Mouse (Mus musculus) cerebellum, postnatal 25 days (tissue): ENCODE measurements around the gene Adarb2.
A peak's percentile ranks its signal among the peaks of the same experiment; 100 is the strongest.
"Not testable (repeated sequence)": the region's sequence is repeated elsewhere in the genome, so short reads cannot be mapped to it uniquely, and the experiment has no call there.

Experiments used
- DNase-seq, 2 experiments: peaks; one replicate each; pipeline ENCODE4 v3.0.0; 2021; ENCODE audit warnings: mixed read lengths in 2 of 2

Adarb2 gene

GRCm38 (mm10) chr13:8590460-8590859 is 387.8 kb downstream of the Adarb2 start:
- no peak for DNase-seq

- DNase-seq = no peak
Measured at GRCm38 (mm10) chr13:8596977-8597646, 394.4 kb downstream of the Adarb2 start.

GRCm38 (mm10) chr13:8597647-8598017 is 395.0 kb downstream of the Adarb2 start:
- no peak for DNase-seq

- DNase-seq = no peak
Measured at GRCm38 (mm10) chr13:8605645-8606044, 403.0 kb downstream of the Adarb2 start.

GRCm38 (mm10) chr13:8608040-8608439 is 405.4 kb downstream of the Adarb2 start:
- no peak for DNase-seq

- not testable (repeated sequence) for DNase-seq
Measured at GRCm38 (mm10) chr13:8608918-8609317, 406.3 kb downstream of the Adarb2 start.

GRCm38 (mm10) chr13:8610956-8611355 is 408.3 kb downstream of the Adarb2 start:
- no peak for DNase-seq

- DNase-seq = no peak
Measured at GRCm38 (mm10) chr13:8612618-8613391, 410.1 kb downstream of the Adarb2 start.

GRCm38 (mm10) chr13:8616685-8617084 is 414.0 kb downstream of the Adarb2 start:
- no peak for DNase-seq

GRCm38 (mm10) chr13:8622263-8622662 is 419.6 kb downstream of the Adarb2 start:
- DNase-seq = no peak

- no peak for DNase-seq
Measured at GRCm38 (mm10) chr13:8629565-8629964, 426.9 kb downstream of the Adarb2 start.

- DNase-seq = no peak
Measured at GRCm38 (mm10) chr13:8631618-8632017, 429.0 kb downstream of the Adarb2 start.

- DNase-seq = no peak
Measured at GRCm38 (mm10) chr13:8632072-8632471, 429.4 kb downstream of the Adarb2 start.

GRCm38 (mm10) chr13:8633385-8634337 is 431.0 kb downstream of the Adarb2 start:
- peak in 1 of 2 experiments; percentile 20 for DNase-seq

GRCm38 (mm10) chr13:8642084-8642483 is 439.4 kb downstream of the Adarb2 start:
- no peak for DNase-seq

- DNase-seq = no peak
Measured at GRCm38 (mm10) chr13:8643920-8644319, 441.3 kb downstream of the Adarb2 start.

GRCm38 (mm10) chr13:8644805-8645679 is 442.4 kb downstream of the Adarb2 start:
- no peak for DNase-seq

GRCm38 (mm10) chr13:8649261-8649660 is 446.6 kb downstream of the Adarb2 start:
- no peak for DNase-seq

- DNase-seq = no peak
Measured at GRCm38 (mm10) chr13:8664615-8665240, 462.1 kb downstream of the Adarb2 start.

GRCm38 (mm10) chr13:8677174-8677573 is 474.5 kb downstream of the Adarb2 start:
- no peak for DNase-seq

GRCm38 (mm10) chr13:8680470-8681129 is 477.9 kb downstream of the Adarb2 start:
- no peak for DNase-seq
